Mouse (Mus musculus) megakaryocyte-erythroid progenitor cell, adult 5 weeks (primary cell): ENCODE data around the gene Tmem229b. TPM values are rescaled to one million over a fixed set of nuclear protein-coding genes. Genes with fewer than 3 reads are reported as not detected.

Experiments
- polyA plus RNA-seq: library from polyadenylated mRNA; stranded (reverse); fragments of >175 nt; gene quantifications from 2 replicates; pipeline ENCODE4 v1.2.3, GENCODE M21; 2012

The Tmem229b gene
- 27.0 and 40.8 TPM in 2 replicates for polyA plus RNA-seq

GRCm38 (mm10) chr12:79007126-79007753 lies at the start of gene Tmem229b:
Gene Tmem229b, minus strand, starts transcription at chr12:79007627.

GRCm38 (mm10) chr12:79028911-79029861 lies 21.8 kb upstream of the Tmem229b start, which contains the start of gene Plekhh1:
Gene Plekhh1, plus strand, starts transcription at chr12:79029163.

Other genes starting within 250 kb of the Tmem229b start
- 9.6 TPM in 2 replicates for gene Atp6v1d, start 146.0 kb downstream of the Tmem229b start, polyA plus RNA-seq
- 28.3 and 29.1 TPM in 2 replicates for gene Eif2s1, start 145.8 kb downstream of the Tmem229b start, polyA plus RNA-seq
- gene Plek2, start 100.7 kb downstream of the Tmem229b start, polyA plus RNA-seq: 0.03 and 0.18 TPM in 2 replicates
- 0.05 and 0.13 TPM in 2 replicates for gene Plekhh1, start 21.5 kb upstream of the Tmem229b start, polyA plus RNA-seq
- gene Pigh, start 82.0 kb upstream of the Tmem229b start, polyA plus RNA-seq: 4.4 and 4.5 TPM in 2 replicates
- gene Arg2, start 123.2 kb upstream of the Tmem229b start, polyA plus RNA-seq: not detected in 2 replicates
- gene Vti1b, start 165.0 kb upstream of the Tmem229b start, polyA plus RNA-seq: 58.2 and 61.0 TPM in 2 replicates
- gene Rdh11, start 184.7 kb upstream of the Tmem229b start, polyA plus RNA-seq: 1.6 and 2.1 TPM in 2 replicates
- gene Rdh12, start 201.3 kb upstream of the Tmem229b start, polyA plus RNA-seq: 0.59 and 0.68 TPM in 2 replicates